Mouse (Mus musculus): ENCODE measurements around the gene Aldoart2. TPM values are rescaled to one million over a fixed set of nuclear protein-coding genes. Genes with fewer than 3 reads are reported as not detected.
"Not testable (repeated sequence)": the region's sequence is repeated elsewhere in the genome, so short reads cannot be mapped to it uniquely, and the experiment has no call there.

Gene Aldoart2
- total RNA-seq, 2 experiments from 2014 or later: 0.20 TPM; not detected in 1

- DNase-seq (ENCODE audit: low spot score in 2 of 2): no peak
These were observed 8.1 kb downstream of the Aldoart2 start for GRCm38 (mm10) chr12:55573089-55573488.

- no peak for DNase-seq (ENCODE audit: low spot score in 2 of 2)
These were observed 8.8 kb downstream of the Aldoart2 start for GRCm38 (mm10) chr12:55573794-55574193.

- DNase-seq (ENCODE audit: low spot score in 2 of 2): not testable (repeated sequence)
These were observed 21.9 kb downstream of the Aldoart2 start for GRCm38 (mm10) chr12:55586936-55587335.

- DNase-seq (ENCODE audit: low spot score in 2 of 2): no peak
These were observed 33.5 kb downstream of the Aldoart2 start for GRCm38 (mm10) chr12:55598537-55598886.

GRCm38 (mm10) chr12:55598887-55599561 lies 34.0 kb downstream of the Aldoart2 start, which contains the start of gene Insm2:
TSS of gene Insm2 (plus strand) at chr12:55599427.
- DNase-seq (ENCODE audit: low spot score in 2 of 2): peak in 1 of 2 experiments; percentile 18

GRCm38 (mm10) chr12:55599639-55600502 lies 34.8 kb downstream of the Aldoart2 start:
- peak; percentile 11 to 25 for DNase-seq (ENCODE audit: low spot score in 2 of 2)

- no peak for DNase-seq (ENCODE audit: low spot score in 2 of 2)
These were observed 35.5 kb downstream of the Aldoart2 start for GRCm38 (mm10) chr12:55600503-55600994.

- no peak for DNase-seq (ENCODE audit: low spot score in 2 of 2)
These were observed 39.4 kb downstream of the Aldoart2 start for GRCm38 (mm10) chr12:55604411-55604810.

- no peak for DNase-seq (ENCODE audit: low spot score in 2 of 2)
These were observed 42.9 kb downstream of the Aldoart2 start for GRCm38 (mm10) chr12:55607902-55608301.

- DNase-seq (ENCODE audit: low spot score in 2 of 2): no peak
These were observed 45.8 kb downstream of the Aldoart2 start for GRCm38 (mm10) chr12:55610812-55611211.

Other genes with a start within 250 kb of the Aldoart2 start
- 100 to 1,000 TPM; 140 to 142 TPM for gene Psma6, start 181.0 kb upstream of the Aldoart2 start, total RNA-seq (2021)
- gene Nfkbia, start 72.6 kb upstream of the Aldoart2 start, total RNA-seq (2021): 10 to 100 TPM; 33.8 to 54.4 TPM
- gene Insm2, start 34.2 kb downstream of the Aldoart2 start, total RNA-seq (2021): under 1 TPM in 1 of 2 experiments, not detected in 1; 0.20 TPM

Measured in layer of hippocampus, adult 18-20 months (tissue).